Comparison of ENCODE assay signal across 8 mouse cellular contexts in genomic region chr12:25095974-25096639, GRCm38 (mm10). TPM values are rescaled to one million over a fixed set of nuclear protein-coding genes. Genes with fewer than 3 reads are reported as not detected.
DNase-seq lines count a peak whose midpoint lies in the region; ATAC-seq lines count a peak whose summit lies in the region.

No protein-coding gene starts in this region.

- ATAC-seq in heart, embryonic 15.5 days (replicated peaks; ENCODE audit: insufficient number of reproducible peaks, insufficient read depth, low FRiP score, low read depth): peak; percentile 87
- ATAC-seq in liver, embryonic 12.5 days: peak; percentile 85

- peaks cover 3% of the 10 kb centered on the region; the same call in 1 of the 2 replicates for H3K36me3 ChIP-seq in forebrain, embryonic 10.5 days (replicated peaks)
- H3K36me3 ChIP-seq in heart, embryonic 15.5 days: no peaks in the 10 kb centered on the region
- no peaks in the 10 kb centered on the region for H3K36me3 ChIP-seq in liver, embryonic 12.5 days
- no peaks in the 10 kb centered on the region for H3K36me3 ChIP-seq in splenic B cell, adult 2 months (ENCODE audit: control insufficient read depth, insufficient read depth, low read length, poor library complexity, severe bottlenecking)

- WGBS in forebrain, embryonic 10.5 days: under 1% methylated on average over 41 of the region's 41 CpGs
- WGBS in heart, embryonic 15.5 days: under 1% methylated on average over 41 of the region's 41 CpGs
- WGBS in liver, embryonic 12.5 days (ENCODE audit: insufficient replicate concordance): 2% methylated on average over 41 of the region's 41 CpGs

- H3K27ac ChIP-seq in forebrain, embryonic 10.5 days: peak overlapping the region; percentile 97
- peak overlapping the region; percentile 96 for H3K27ac ChIP-seq in heart, embryonic 15.5 days
- peak overlapping the region; percentile 65 for H3K27ac ChIP-seq in liver, embryonic 12.5 days

- H3K9ac ChIP-seq in heart, embryonic 15.5 days: peak overlapping the region; percentile 76
- peak overlapping the region; percentile 53 for H3K9ac ChIP-seq in liver, embryonic 12.5 days

- peak overlapping the region; percentile 78 for H3K4me3 ChIP-seq in forebrain, embryonic 10.5 days
- H3K4me3 ChIP-seq in heart, embryonic 15.5 days: peak overlapping the region; percentile 81
- H3K4me3 ChIP-seq in liver, embryonic 12.5 days: peak overlapping the region; percentile 60

- DNase-seq in CD8-positive naive resting alpha-beta T cell, adult 2 months (ENCODE audit: low read depth in 2 of 2, low spot score in 2 of 2): peak; percentile 92
- DNase-seq in c-Kit-positive CD71-negative TER-119-negative erythroid progenitor cells, embryonic 14.5 days (ENCODE audit: low read depth): peak; percentile 89
- peak; percentile 95 for DNase-seq in forebrain, embryonic 10.5 days (ENCODE audit: extremely low spot score, low spot score)
- DNase-seq in kidney, postnatal 14 days: peak; percentile 99
- peak; percentile 97 for DNase-seq in naive thymus-derived CD4-positive, alpha-beta T cell, adult 2 months (ENCODE audit: low read depth)
- peak; percentile 97 for DNase-seq in splenic B cell, adult 2 months (ENCODE audit: low read depth, low spot score)

- peak overlapping the region; percentile 92 for H3K4me2 ChIP-seq in heart, embryonic 15.5 days
- H3K4me2 ChIP-seq in liver, embryonic 12.5 days: peak overlapping the region; percentile 70

- H3K4me1 ChIP-seq in forebrain, embryonic 10.5 days: peaks cover 75% of the 10 kb centered on the region
- H3K4me1 ChIP-seq in heart, embryonic 15.5 days (replicated peaks): peaks cover 38% of the 10 kb centered on the region
- H3K4me1 ChIP-seq in liver, embryonic 12.5 days: peaks cover 35% of the 10 kb centered on the region

- H3K9me3 ChIP-seq in forebrain, embryonic 10.5 days: no peaks in the 10 kb centered on the region
- H3K9me3 ChIP-seq in heart, embryonic 15.5 days (replicated peaks): no peaks in the 10 kb centered on the region
- H3K9me3 ChIP-seq in liver, embryonic 12.5 days (replicated peaks): no peaks in the 10 kb centered on the region

- H3K27me3 ChIP-seq in forebrain, embryonic 10.5 days (ENCODE audit: poor library complexity, severe bottlenecking): peaks cover 14% of the 10 kb centered on the region
- H3K27me3 ChIP-seq in heart, embryonic 15.5 days: no peaks in the 10 kb centered on the region
- H3K27me3 ChIP-seq in liver, embryonic 12.5 days (replicated peaks): peaks cover 93% of the 10 kb centered on the region
- H3K27me3 ChIP-seq in splenic B cell, adult 2 months (ENCODE audit: control insufficient read depth, insufficient read depth, low read length, poor library complexity, severe bottlenecking): peaks cover 4% of the 10 kb centered on the region

RNA-seq across cellular contexts. Expression of gene Id2, which starts 0.8 kb away (rescaled TPM):
- 180 and 197 TPM in 2 replicates for polyA plus RNA-seq in forebrain, embryonic 10.5 days (2016; fragmentation: Nextera tagmentation; extraction: Ambion mirVana)
- 170 and 206 TPM in 2 replicates for polyA plus RNA-seq in heart, embryonic 15.5 days (2015; fragmentation: Nextera tagmentation; extraction: Ambion mirVana)
- polyA plus RNA-seq in liver, embryonic 12.5 days (2016; fragmentation: Nextera tagmentation; extraction: Ambion mirVana): 111 and 112 TPM in 2 replicates

Comparison
In these comparisons a context has a peak if more than half of its experiments do, and no peak if none do; other contexts are left out.
1. Peak in every context shown above with its lines: DNase-seq, ATAC-seq, H3K4me3 ChIP-seq and H3K27ac ChIP-seq.